Mouse (Mus musculus): Measurements from ENCODE around the gene Megf6.

DNA sequence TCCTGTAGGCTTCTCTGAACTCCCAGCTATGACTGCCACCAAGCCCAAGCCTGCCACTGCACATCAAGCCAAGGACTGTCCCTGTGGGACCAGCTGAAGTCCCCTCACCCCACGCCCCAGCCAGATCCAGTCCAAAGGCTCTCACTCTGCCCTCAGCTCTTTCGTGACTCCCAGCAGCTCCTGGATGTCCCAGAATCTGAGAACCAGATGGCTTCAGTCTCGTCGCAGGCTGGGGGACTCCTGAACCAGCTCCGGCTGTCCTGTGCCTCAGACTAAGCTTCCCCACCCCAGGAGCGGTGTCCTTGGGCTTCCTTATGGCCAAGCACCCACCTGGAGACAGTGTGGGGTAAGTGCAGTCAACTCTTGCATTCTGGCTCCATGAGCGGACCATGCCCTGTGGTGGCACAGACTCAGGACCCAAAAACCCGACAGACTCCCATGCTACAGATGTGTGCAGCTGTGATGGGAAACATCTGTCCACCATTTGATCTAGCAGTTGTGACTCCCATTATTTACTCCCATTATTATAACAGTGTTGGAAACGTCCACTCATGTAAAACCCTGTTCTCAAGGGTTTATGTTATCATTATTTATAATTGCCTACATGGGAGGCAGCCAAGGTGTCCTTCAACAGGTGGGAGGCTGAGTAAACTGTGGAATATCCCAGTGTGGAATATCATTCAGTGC lies 140.2 kb downstream of the Megf6 start:
- TF ChIP-seq GATA1 (IDR thresholded peaks at IDR 0.05; ENCODE audit: borderline replicate concordance, low read length) (no peak), FLI1 (IDR thresholded peaks at IDR 0.05; ENCODE audit: low read length) (no peak)

Measured in megakaryocyte, embryonic 14.5 days (primary cell).